Mouse (Mus musculus) NIH3T3 (cell line): ENCODE measurements at regions not wholly inside any gene's neighbourhood (a gene's known extent, or its start where the extent isn't known, plus 50 kb on each side); places are given as distances from the start of the nearest gene placed in this dataset.
A peak's percentile ranks its signal among the peaks of the same experiment; 100 is the strongest.

ENCODE experiments used
- DNase-seq: peaks from one replicate; pipeline ENCODE4 v3.0.0-alpha.2; 2012; ENCODE audit warnings: low read depth

- no peak for DNase-seq
Measured at GRCm38 (mm10) chr2:128473241-128473954, 117.6 kb upstream of the Spdye4c start.

GRCm38 (mm10) chr2:128473997-128474396 lies 117.0 kb upstream of the Spdye4c start:
- no peak for DNase-seq

GRCm38 (mm10) chr2:128477242-128477641 lies 113.8 kb upstream of the Spdye4c start:
- DNase-seq: no peak

- no peak for DNase-seq
Measured at GRCm38 (mm10) chr2:128491217-128491877, 99.7 kb upstream of the Spdye4c start.

GRCm38 (mm10) chr2:128493871-128494270 lies 97.1 kb upstream of the Spdye4c start:
- DNase-seq: no peak

- no peak for DNase-seq
Measured at GRCm38 (mm10) chr2:128497891-128498290, 93.1 kb upstream of the Spdye4c start.

GRCm38 (mm10) chr2:128498611-128499010 lies 92.4 kb upstream of the Spdye4c start:
- no peak for DNase-seq

GRCm38 (mm10) chr2:128499575-128500184 lies 91.3 kb upstream of the Spdye4c start:
- no peak for DNase-seq

GRCm38 (mm10) chr2:128502676-128503075 lies 88.3 kb upstream of the Spdye4c start:
- no peak for DNase-seq

GRCm38 (mm10) chr2:128503136-128503935 lies 87.7 kb upstream of the Spdye4c start:
- peak; percentile 66 for DNase-seq

GRCm38 (mm10) chr2:128507591-128508243 lies 83.3 kb upstream of the Spdye4c start:
- DNase-seq: peak; percentile 27

- DNase-seq: no peak
Measured at GRCm38 (mm10) chr2:128508244-128508605, 82.8 kb upstream of the Spdye4c start.

GRCm38 (mm10) chr2:128511291-128511690 lies 79.7 kb upstream of the Spdye4c start:
- peak; percentile 69 for DNase-seq

GRCm38 (mm10) chr2:128512852-128513251 lies 78.2 kb upstream of the Spdye4c start:
- DNase-seq: no peak

GRCm38 (mm10) chr2:128514463-128515290 lies 76.3 kb upstream of the Spdye4c start:
- DNase-seq: no peak

GRCm38 (mm10) chr2:128515701-128516100 lies 75.3 kb upstream of the Spdye4c start:
- no peak for DNase-seq

GRCm38 (mm10) chr2:128516694-128517093 lies 74.3 kb upstream of the Spdye4c start:
- peak; percentile 81 for DNase-seq

- DNase-seq: no peak
Measured at GRCm38 (mm10) chr2:128518142-128518541, 72.9 kb upstream of the Spdye4c start.

- DNase-seq: no peak
Measured at GRCm38 (mm10) chr2:128521701-128522443, 69.1 kb upstream of the Spdye4c start.

GRCm38 (mm10) chr2:128523425-128524108 lies 67.4 kb upstream of the Spdye4c start:
- peak; percentile 89 for DNase-seq
